Mouse (Mus musculus): Measurements from ENCODE around the gene Commd9. TPM values are rescaled to one million over a fixed set of nuclear protein-coding genes. Genes with fewer than 3 reads are reported as not detected.

The Commd9 gene
- polyA plus RNA-seq, 2 experiments = 19.8 to 29.7 TPM

DNA sequence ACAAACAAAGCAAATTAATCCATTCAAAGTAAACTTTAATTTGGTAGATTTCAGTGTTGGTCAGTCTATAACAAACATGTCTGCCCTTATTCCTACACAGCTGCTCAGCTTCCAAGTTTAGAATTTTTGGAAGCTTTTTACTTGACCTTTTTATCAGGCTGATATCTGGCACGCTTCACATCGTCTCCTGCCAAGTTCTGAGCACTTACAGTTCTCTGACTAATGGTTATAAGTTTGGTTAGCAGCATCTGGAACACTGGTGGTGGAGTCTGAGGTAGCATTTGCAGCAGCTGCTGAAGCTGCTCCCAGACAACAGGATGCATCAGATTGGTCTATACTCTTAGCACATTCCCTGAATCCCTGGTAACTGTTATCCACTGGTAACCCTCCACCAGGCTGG, 1.8 kb upstream of the Commd9 start:
- ATAC-seq (ENCODE audit: insufficient read depth) = no peak
- DNase-seq (ENCODE audit: low read depth in 3 of 3, low spot score in 3 of 3) = no peak
- Histone ChIP-seq H3K36me3 (replicated peaks; ENCODE audit: control insufficient read depth, insufficient read depth, low read depth) (no peaks in the 10 kb centered on the region), H3K9me3 (ENCODE audit: control insufficient read depth, low read length) (no peaks in the 10 kb centered on the region), H3K4me3 (ENCODE audit: insufficient read depth in 1 of 2, low read depth in 2 of 2, low read length in 2 of 2) (no peak overlapping the region), H3K4me1 (replicated peaks; ENCODE audit: control insufficient read depth in 2 of 2, insufficient read depth in 2 of 2, low read length in 1 of 2) (peaks cover 7 to 15% of the 10 kb centered on the region in 2 experiments), H3K9ac (replicated peaks) (no peak overlapping the region), H3K27me3 (ENCODE audit: control insufficient read depth, insufficient read depth, low read length) (no peaks in the 10 kb centered on the region), H3K4me2 (ENCODE audit: low read depth) (no peak overlapping the region), H3K27ac (no peak overlapping the region)
- TF ChIP-seq CTCF (IDR thresholded peaks at IDR 0.05; ENCODE audit: low read depth) = no peak
- no peak for TF ChIP-seq EP300 (IDR thresholded peaks at IDR 0.05; ENCODE audit: low read depth)
- 66% methylated on average over 2 of the region's 2 CpGs for WGBS (ENCODE audit: insufficient replicate concordance)

DNA sequence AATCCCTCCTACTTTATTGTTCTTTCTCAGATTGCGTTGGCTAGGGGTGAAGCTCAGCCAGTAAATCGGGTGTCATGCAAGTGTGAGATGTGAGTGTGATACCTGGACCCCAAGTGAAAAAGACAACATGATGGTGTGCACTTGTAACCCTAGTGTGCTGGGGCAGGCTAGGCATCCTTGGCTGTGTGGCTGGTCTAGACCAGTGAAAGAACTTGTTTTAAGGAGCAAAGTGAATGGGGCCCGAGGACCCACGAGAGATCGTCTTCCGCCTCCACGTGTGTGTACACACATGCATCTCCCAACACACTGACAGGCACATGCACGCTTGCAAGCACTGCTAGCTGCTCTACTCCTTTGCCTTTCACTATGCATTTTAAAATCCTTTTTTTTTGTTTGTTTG, 2.8 kb downstream of the Commd9 start:
- no peak overlapping the region for H3K4me3 ChIP-seq (ENCODE audit: insufficient read depth in 1 of 2, low read depth in 2 of 2, low read length in 2 of 2)
- no peaks in the 10 kb centered on the region for H3K27me3 ChIP-seq (ENCODE audit: control insufficient read depth, insufficient read depth, low read length)
- ATAC-seq (ENCODE audit: insufficient read depth) (no peak), DNase-seq (ENCODE audit: low read depth in 3 of 3, low spot score in 3 of 3) (no peak)
- no peaks in the 10 kb centered on the region for H3K9me3 ChIP-seq (ENCODE audit: control insufficient read depth, low read length)
- H3K27ac ChIP-seq = no peak overlapping the region
- no peak overlapping the region for H3K9ac ChIP-seq (replicated peaks)
- TF ChIP-seq EP300 (IDR thresholded peaks at IDR 0.05; ENCODE audit: low read depth) (no peak), CTCF (IDR thresholded peaks at IDR 0.05; ENCODE audit: low read depth) (no peak)
- no peak overlapping the region for H3K4me2 ChIP-seq (ENCODE audit: low read depth)
- 82% methylated on average over 8 of the region's 8 CpGs for WGBS (ENCODE audit: insufficient replicate concordance)
- peaks cover 7 to 15% of the 10 kb centered on the region in 2 experiments for H3K4me1 ChIP-seq (replicated peaks; ENCODE audit: control insufficient read depth in 2 of 2, insufficient read depth in 2 of 2, low read length in 1 of 2)
- no peaks in the 10 kb centered on the region for H3K36me3 ChIP-seq (replicated peaks; ENCODE audit: control insufficient read depth, insufficient read depth, low read depth)

DNA sequence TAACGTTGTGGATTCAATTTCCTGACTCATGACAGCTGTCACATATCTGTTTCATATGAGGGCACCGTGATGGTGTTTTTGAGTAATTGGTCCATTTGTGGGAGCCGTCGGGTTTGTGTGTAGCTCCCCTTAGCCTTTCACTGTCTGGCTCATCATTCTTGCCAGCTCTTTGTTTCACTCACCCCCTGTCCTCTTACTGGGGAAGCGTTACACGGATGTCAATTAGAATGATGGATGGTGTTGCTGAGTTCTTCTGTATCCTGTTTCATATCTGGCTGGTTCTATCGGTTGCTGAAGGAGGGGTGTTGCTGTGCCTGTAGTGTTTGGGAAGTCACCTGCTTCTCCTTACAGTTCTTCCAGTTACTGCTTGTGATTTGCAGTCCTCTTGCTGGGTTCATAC, 5.1 kb downstream of the Commd9 start:
- H3K36me3 ChIP-seq (replicated peaks; ENCODE audit: control insufficient read depth, insufficient read depth, low read depth) = no peaks in the 10 kb centered on the region
- TF ChIP-seq EP300 (IDR thresholded peaks at IDR 0.05; ENCODE audit: low read depth) (no peak), CTCF (IDR thresholded peaks at IDR 0.05; ENCODE audit: low read depth) (no peak)
- H3K4me1 ChIP-seq (replicated peaks; ENCODE audit: control insufficient read depth in 2 of 2, insufficient read depth in 2 of 2, low read length in 1 of 2) = peaks cover 5 to 6% of the 10 kb centered on the region in 2 experiments
- no peak overlapping the region for H3K4me2 ChIP-seq (ENCODE audit: low read depth)
- no peak for ATAC-seq (ENCODE audit: insufficient read depth)
- no peaks in the 10 kb centered on the region for H3K27me3 ChIP-seq (ENCODE audit: control insufficient read depth, insufficient read depth, low read length)
- H3K4me3 ChIP-seq (ENCODE audit: insufficient read depth in 1 of 2, low read depth in 2 of 2, low read length in 2 of 2) = no peak overlapping the region
- no peak overlapping the region for H3K9ac ChIP-seq (replicated peaks)
- WGBS (ENCODE audit: insufficient replicate concordance) = 44% methylated on average over 7 of the region's 7 CpGs
- no peak overlapping the region for H3K27ac ChIP-seq
- DNase-seq (ENCODE audit: low read depth in 3 of 3, low spot score in 3 of 3) = no peak
- no peaks in the 10 kb centered on the region for H3K9me3 ChIP-seq (ENCODE audit: control insufficient read depth, low read length)

DNA sequence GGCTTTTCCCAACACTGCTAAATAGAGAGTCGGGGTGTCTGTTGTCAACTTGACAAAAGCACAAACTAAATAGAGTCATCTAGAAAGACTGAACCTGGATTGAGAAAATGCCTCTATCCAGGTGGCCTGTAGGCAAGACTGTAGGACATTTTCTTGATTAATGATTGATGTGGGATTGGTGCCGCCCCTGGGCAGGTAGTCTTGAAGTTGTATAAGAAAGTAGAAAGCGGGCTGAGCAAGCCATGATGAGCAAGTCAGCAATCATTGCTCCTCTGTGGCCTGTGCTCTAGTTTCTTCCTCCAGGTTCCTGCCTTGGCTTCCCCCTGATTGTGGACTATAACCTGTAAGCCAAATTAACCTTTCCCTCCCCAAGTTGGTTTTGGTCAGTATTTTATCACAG, 8.1 kb downstream of the Commd9 start:
- WGBS (ENCODE audit: insufficient replicate concordance) = 79% methylated on average over 3 of the region's 3 CpGs
- Histone ChIP-seq H3K4me2 (ENCODE audit: low read depth) (no peak overlapping the region), H3K27ac (no peak overlapping the region)

DNA sequence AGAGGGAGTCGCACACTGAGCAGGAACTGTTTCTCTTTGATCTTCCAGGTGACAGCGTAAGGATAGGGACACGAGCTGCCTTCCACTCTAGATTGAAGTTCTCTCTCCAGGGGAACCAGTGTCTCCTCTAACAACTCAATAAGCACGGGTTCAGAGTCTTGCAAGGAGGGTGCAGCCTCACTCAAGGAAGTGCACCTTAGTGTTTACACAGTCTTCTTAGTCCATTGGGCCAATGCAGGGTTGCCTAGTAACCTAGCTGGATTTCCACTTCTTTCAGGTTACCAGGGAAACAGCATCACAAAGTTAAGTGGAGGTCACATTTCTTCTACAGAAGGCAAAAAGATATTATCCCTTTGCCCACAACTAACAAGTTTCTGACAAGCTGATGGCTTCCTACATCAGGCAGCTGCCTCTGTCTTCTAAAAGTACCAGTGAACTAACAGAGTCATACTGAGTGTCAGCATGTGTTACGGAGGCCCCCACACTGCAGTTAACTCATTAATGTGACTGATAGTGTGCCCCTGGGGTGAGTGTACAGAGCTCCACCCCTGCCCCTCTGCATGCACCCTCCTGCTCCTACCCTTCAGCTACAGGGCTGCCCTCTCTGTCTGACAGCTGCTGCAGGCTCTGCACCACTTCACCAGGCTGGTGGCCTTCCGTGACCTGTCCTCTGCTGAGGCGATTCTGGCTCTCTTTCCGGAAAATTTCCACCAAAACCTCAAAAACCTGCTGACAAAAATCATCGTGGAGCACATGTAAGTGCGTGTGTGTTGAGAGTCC, 10.6 kb downstream of the Commd9 start:
- Histone ChIP-seq H3K9ac (replicated peaks) (no peak overlapping the region), H3K27me3 (ENCODE audit: control insufficient read depth, insufficient read depth, low read length) (no peaks in the 10 kb centered on the region), H3K27ac (no peak overlapping the region), H3K4me1 (replicated peaks; ENCODE audit: control insufficient read depth in 2 of 2, insufficient read depth in 2 of 2, low read length in 1 of 2) (no peaks in the 10 kb centered on the region), H3K9me3 (ENCODE audit: control insufficient read depth, low read length) (no peaks in the 10 kb centered on the region), H3K36me3 (replicated peaks; ENCODE audit: control insufficient read depth, insufficient read depth, low read depth) (no peaks in the 10 kb centered on the region; the same call in 1 of the 2 replicates), H3K4me2 (ENCODE audit: low read depth) (no peak overlapping the region), H3K4me3 (ENCODE audit: insufficient read depth in 1 of 2, low read depth in 2 of 2, low read length in 2 of 2) (no peak overlapping the region)
- no peak for ATAC-seq (ENCODE audit: insufficient read depth)
- DNase-seq (ENCODE audit: low read depth in 3 of 3, low spot score in 3 of 3) = no peak
- WGBS (ENCODE audit: insufficient replicate concordance) = 80% methylated on average over 10 of the region's 10 CpGs
- no peak for TF ChIP-seq CTCF (IDR thresholded peaks at IDR 0.05; ENCODE audit: low read depth)
- no peak for TF ChIP-seq EP300 (IDR thresholded peaks at IDR 0.05; ENCODE audit: low read depth)

More for the DNA sequence above, 8.1 kb downstream of the Commd9 start:
- no peaks in the 10 kb centered on the region for H3K27me3 ChIP-seq (ENCODE audit: control insufficient read depth, insufficient read depth, low read length)
- H3K4me3 ChIP-seq (ENCODE audit: insufficient read depth in 1 of 2, low read depth in 2 of 2, low read length in 2 of 2) = no peak overlapping the region
- no peaks in the 10 kb centered on the region for H3K4me1 ChIP-seq (replicated peaks; ENCODE audit: control insufficient read depth in 2 of 2, insufficient read depth in 2 of 2, low read length in 1 of 2)
- DNase-seq (ENCODE audit: low read depth in 3 of 3, low spot score in 3 of 3) (no peak), ATAC-seq (ENCODE audit: insufficient read depth) (no peak)
- H3K9me3 ChIP-seq (ENCODE audit: control insufficient read depth, low read length) = no peaks in the 10 kb centered on the region
- TF ChIP-seq CTCF (IDR thresholded peaks at IDR 0.05; ENCODE audit: low read depth) (no peak), EP300 (IDR thresholded peaks at IDR 0.05; ENCODE audit: low read depth) (no peak)
- no peaks in the 10 kb centered on the region for H3K36me3 ChIP-seq (replicated peaks; ENCODE audit: control insufficient read depth, insufficient read depth, low read depth)
- no peak overlapping the region for H3K9ac ChIP-seq (replicated peaks)
